Mouse (Mus musculus) spleen, adult 2 months (tissue): ENCODE measurements around the gene Ttll9.

Experiments used
- CTCF ChIP-seq: fragments of 200-500 bp; IDR thresholded peaks from 2 replicates; pipeline ENCODE4 v1.5.1; 2011; ENCODE audit warnings: mild to moderate bottlenecking, inconsistent platforms; ENCODE audit not compliant: insufficient read depth, insufficient read length, insufficient replicate concordance; ENCODE audit errors: extremely low read depth
- POLR2A ChIP-seq: fragments of 200-500 bp; IDR thresholded peaks from 2 replicates; pipeline ENCODE4 v1.6.1; 2011; ENCODE audit warnings: low read depth, low read length, inconsistent platforms

DNA sequence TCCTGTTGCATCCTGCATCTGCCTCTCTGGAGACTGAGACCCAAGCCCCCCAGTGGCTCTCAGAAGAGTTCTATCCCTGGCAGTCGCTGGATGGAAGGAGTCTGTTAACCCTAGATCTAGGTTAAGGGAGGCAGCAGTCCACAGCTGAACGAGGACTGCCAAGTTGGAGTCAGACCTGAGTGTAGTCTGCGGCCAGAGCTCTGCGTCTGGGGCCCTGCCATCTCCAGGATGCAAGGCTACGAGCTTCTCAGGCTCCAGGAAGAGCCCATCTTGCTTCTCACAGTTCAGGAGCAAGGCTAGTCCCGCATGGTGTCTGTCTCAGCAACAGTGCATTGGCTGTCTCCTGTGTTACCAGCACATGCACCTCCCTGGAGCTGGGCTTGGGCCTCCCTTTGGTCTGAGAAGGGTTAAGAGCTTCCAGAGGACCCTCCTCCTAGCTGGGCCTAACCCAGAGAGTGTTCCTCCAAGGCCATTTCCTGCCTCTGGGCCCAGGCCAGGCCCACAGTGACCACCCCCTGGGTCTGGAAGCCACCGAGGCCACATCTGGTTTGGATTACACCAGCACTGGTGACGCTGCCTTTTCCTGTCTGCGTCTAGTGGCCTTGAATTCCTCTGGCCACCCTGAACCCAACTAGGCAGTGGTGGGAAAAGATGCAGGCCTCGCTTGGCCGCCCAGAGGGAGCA is 37.0 kb upstream of the Ttll9 start:
- TF ChIP-seq POLR2A (no peak), CTCF (no peak)
